Mouse (Mus musculus): ENCODE data around the gene Sorcs2. TPM values are rescaled to one million over a fixed set of nuclear protein-coding genes. Genes with fewer than 3 reads are reported as not detected.

Sorcs2 gene
- polyA plus RNA-seq, 1 experiment from 2014 or later: 3.5 TPM

- TF ChIP-seq CTCF (IDR thresholded peaks at IDR 0.05; ENCODE audit: low read depth): no peak
- H3K9me3 ChIP-seq (ENCODE audit: control insufficient read depth): no peaks in the 10 kb centered on the region
- ATAC-seq: no peak
- no peaks in the 10 kb centered on the region for H3K27me3 ChIP-seq (replicated peaks; ENCODE audit: control insufficient read depth, insufficient read depth, low read length)
- H3K4me2 ChIP-seq (replicated peaks; ENCODE audit: low read depth): no peak overlapping the region
- no peak overlapping the region for H3K9ac ChIP-seq (ENCODE audit: low read depth, low read length)
- 0 out of 2 replicates have a peak, but pooled peaks cover 9% of the 10 kb centered on the region for H3K4me1 ChIP-seq (replicated peaks; ENCODE audit: control insufficient read depth, insufficient read depth, low read length)
- H3K4me3 ChIP-seq (ENCODE audit: low read depth, low read length): no peak overlapping the region
- WGBS: 85% methylated on average over 6 of the region's 6 CpGs
- no peak overlapping the region for H3K27ac ChIP-seq (ENCODE audit: low read depth, low read length)
- no peaks in the 10 kb centered on the region for H3K36me3 ChIP-seq (ENCODE audit: control insufficient read depth, insufficient read depth)
Measured at GRCm38 (mm10) chr5:36367911-36368310, 30.0 kb downstream of the Sorcs2 start.

- no peak for TF ChIP-seq CTCF (IDR thresholded peaks at IDR 0.05; ENCODE audit: low read depth)
- Histone ChIP-seq H3K27me3 (replicated peaks; ENCODE audit: control insufficient read depth, insufficient read depth, low read length) (no peaks in the 10 kb centered on the region), H3K27ac (ENCODE audit: low read depth, low read length) (no peak overlapping the region), H3K4me2 (replicated peaks; ENCODE audit: low read depth) (no peak overlapping the region), H3K4me3 (ENCODE audit: low read depth, low read length) (no peak overlapping the region), H3K36me3 (ENCODE audit: control insufficient read depth, insufficient read depth) (no peaks in the 10 kb centered on the region), H3K9me3 (ENCODE audit: control insufficient read depth) (no peaks in the 10 kb centered on the region), H3K9ac (ENCODE audit: low read depth, low read length) (no peak overlapping the region), H3K4me1 (replicated peaks; ENCODE audit: control insufficient read depth, insufficient read depth, low read length) (0 out of 2 replicates have a peak, but pooled peaks cover 9% of the 10 kb centered on the region)
- ATAC-seq: no peak
- WGBS: 56% methylated on average over 3 of the region's 3 CpGs
Measured at GRCm38 (mm10) chr5:36367181-36367610, 30.7 kb downstream of the Sorcs2 start.

- no peak overlapping the region for H3K9ac ChIP-seq (ENCODE audit: low read depth, low read length)
- no peak overlapping the region for H3K27ac ChIP-seq (ENCODE audit: low read depth, low read length)
- no peaks in the 10 kb centered on the region for H3K9me3 ChIP-seq (ENCODE audit: control insufficient read depth)
- no peak overlapping the region for H3K4me3 ChIP-seq (ENCODE audit: low read depth, low read length)
- 48% methylated on average over 7 of the region's 7 CpGs for WGBS
- TF ChIP-seq CTCF (IDR thresholded peaks at IDR 0.05; ENCODE audit: low read depth): no peak
- no peaks in the 10 kb centered on the region; the same call in 1 of the 2 replicates for H3K4me1 ChIP-seq (replicated peaks; ENCODE audit: control insufficient read depth, insufficient read depth, low read length)
- no peaks in the 10 kb centered on the region for H3K27me3 ChIP-seq (replicated peaks; ENCODE audit: control insufficient read depth, insufficient read depth, low read length)
- H3K4me2 ChIP-seq (replicated peaks; ENCODE audit: low read depth): no peak overlapping the region
- no peak for ATAC-seq
- H3K36me3 ChIP-seq (ENCODE audit: control insufficient read depth, insufficient read depth): no peaks in the 10 kb centered on the region
Measured at GRCm38 (mm10) chr5:36361749-36362148, 36.2 kb downstream of the Sorcs2 start.

GRCm38 (mm10) chr5:36360343-36360742, 37.6 kb downstream of the Sorcs2 start:
- 87% methylated on average over 7 of the region's 7 CpGs for WGBS
- Histone ChIP-seq H3K4me2 (replicated peaks; ENCODE audit: low read depth) (no peak overlapping the region), H3K36me3 (ENCODE audit: control insufficient read depth, insufficient read depth) (no peaks in the 10 kb centered on the region), H3K27me3 (replicated peaks; ENCODE audit: control insufficient read depth, insufficient read depth, low read length) (no peaks in the 10 kb centered on the region), H3K27ac (ENCODE audit: low read depth, low read length) (no peak overlapping the region), H3K4me3 (ENCODE audit: low read depth, low read length) (no peak overlapping the region), H3K9ac (ENCODE audit: low read depth, low read length) (no peak overlapping the region), H3K4me1 (replicated peaks; ENCODE audit: control insufficient read depth, insufficient read depth, low read length) (no peaks in the 10 kb centered on the region; the same call in 1 of the 2 replicates), H3K9me3 (ENCODE audit: control insufficient read depth) (no peaks in the 10 kb centered on the region)
- ATAC-seq: no peak
- TF ChIP-seq CTCF (IDR thresholded peaks at IDR 0.05; ENCODE audit: low read depth): no peak

GRCm38 (mm10) chr5:36359535-36360243, 38.2 kb downstream of the Sorcs2 start:
- H3K9ac ChIP-seq (ENCODE audit: low read depth, low read length): no peak overlapping the region
- H3K27me3 ChIP-seq (replicated peaks; ENCODE audit: control insufficient read depth, insufficient read depth, low read length): no peaks in the 10 kb centered on the region
- H3K4me2 ChIP-seq (replicated peaks; ENCODE audit: low read depth): no peak overlapping the region
- H3K4me3 ChIP-seq (ENCODE audit: low read depth, low read length): no peak overlapping the region
- no peaks in the 10 kb centered on the region for H3K36me3 ChIP-seq (ENCODE audit: control insufficient read depth, insufficient read depth)
- TF ChIP-seq CTCF (IDR thresholded peaks at IDR 0.05; ENCODE audit: low read depth): no peak
- no peaks in the 10 kb centered on the region; the same call in 1 of the 2 replicates for H3K4me1 ChIP-seq (replicated peaks; ENCODE audit: control insufficient read depth, insufficient read depth, low read length)
- H3K9me3 ChIP-seq (ENCODE audit: control insufficient read depth): no peaks in the 10 kb centered on the region
- WGBS: 77% methylated on average over 5 of the region's 5 CpGs
- no peak overlapping the region for H3K27ac ChIP-seq (ENCODE audit: low read depth, low read length)
- no peak for ATAC-seq

GRCm38 (mm10) chr5:36358161-36358560, 39.8 kb downstream of the Sorcs2 start:
- Histone ChIP-seq H3K9me3 (ENCODE audit: control insufficient read depth) (no peaks in the 10 kb centered on the region), H3K4me3 (ENCODE audit: low read depth, low read length) (no peak overlapping the region), H3K27me3 (replicated peaks; ENCODE audit: control insufficient read depth, insufficient read depth, low read length) (no peaks in the 10 kb centered on the region), H3K4me2 (replicated peaks; ENCODE audit: low read depth) (no peak overlapping the region), H3K36me3 (ENCODE audit: control insufficient read depth, insufficient read depth) (no peaks in the 10 kb centered on the region), H3K4me1 (replicated peaks; ENCODE audit: control insufficient read depth, insufficient read depth, low read length) (peaks cover 5% of the 10 kb centered on the region; the same call in 1 of the 2 replicates), H3K27ac (ENCODE audit: low read depth, low read length) (no peak overlapping the region), H3K9ac (ENCODE audit: low read depth, low read length) (no peak overlapping the region)
- ATAC-seq: no peak
- 66% methylated on average over 4 of the region's 4 CpGs for WGBS
- TF ChIP-seq CTCF (IDR thresholded peaks at IDR 0.05; ENCODE audit: low read depth): no peak

All from intestine, postnatal 0 days (tissue).